Mouse (Mus musculus): ENCODE data around the gene Pla2g4c. TPM values are rescaled to one million over a fixed set of nuclear protein-coding genes. Genes with fewer than 3 reads are reported as not detected.
"Not testable (repeated sequence)": the region's sequence is repeated elsewhere in the genome, so short reads cannot be mapped to it uniquely, and the experiment has no call there.

Pla2g4c gene
- 1.5 and 1.8 TPM in 2 replicates for polyA plus RNA-seq (2015; fragmentation: Nextera tagmentation; extraction: Ambion mirVana)

- Histone ChIP-seq H3K9me3 (replicated peaks) (no peaks in the 10 kb centered on the region), H3K9ac (no peak within 1 kb of the TSS), H3K4me2 (no peak within 1 kb of the TSS), H3K27ac (replicated peaks) (no peak within 1 kb of the TSS), H3K27me3 (no peaks in the 10 kb centered on the region), H3K4me3 (replicated peaks) (no peak within 1 kb of the TSS), H3K36me3 (replicated peaks) (peaks cover 16% of the 10 kb centered on the region), H3K4me1 (replicated peaks) (peaks cover 5% of the 10 kb centered on the region; the same call in 1 of the 2 replicates)
- WGBS (ENCODE audit: insufficient replicate concordance), result 35% methylated on average over 2 of the region's 2 CpGs
- ATAC-seq (ENCODE audit: insufficient read depth), result no peak; the same call in 1 of the 2 replicates
Measured at GRCm38 (mm10) chr7:13324316-13324715, at the start of gene Pla2g4c. TSS of gene Pla2g4c (plus strand) at chr7:13324655.

DNA sequence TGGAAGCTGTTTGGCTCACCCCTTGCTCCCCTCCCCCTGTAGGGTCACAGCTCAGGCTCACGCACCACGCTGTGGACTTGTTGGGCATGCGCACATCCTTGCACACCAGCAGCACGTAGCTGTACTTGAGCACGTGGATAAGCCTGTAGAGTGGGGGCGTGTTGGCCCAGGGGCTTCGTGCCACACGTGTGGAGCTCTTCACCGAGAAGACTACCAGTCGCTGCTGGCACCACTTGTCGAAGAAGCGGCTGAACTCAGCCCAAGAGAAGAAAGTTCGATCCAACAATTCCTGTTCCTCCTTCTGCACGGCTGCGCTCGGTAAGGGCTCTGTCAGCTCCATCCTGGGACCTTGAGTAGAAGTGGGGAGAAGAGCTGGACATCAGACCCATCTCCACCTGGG, 47.4 kb upstream of the Pla2g4c start, which contains the start of gene Lig1:
Gene Lig1, plus strand, starts transcription at position 203 of the 400 bp plus-strand sequence.
- no peaks in the 10 kb centered on the region for H3K27me3 ChIP-seq
- no peaks in the 10 kb centered on the region for H3K9me3 ChIP-seq (replicated peaks)
- H3K4me1 ChIP-seq (replicated peaks), result peaks cover 24% of the 10 kb centered on the region
- ATAC-seq (ENCODE audit: insufficient read depth), result no peak
- H3K4me3 ChIP-seq (replicated peaks), result peak within 1 kb of the TSS; percentile 78
- WGBS (ENCODE audit: insufficient replicate concordance), result 89% methylated on average over 16 of the region's 16 CpGs
- peaks cover 43% of the 10 kb centered on the region for H3K36me3 ChIP-seq (replicated peaks)
- peak within 1 kb of the TSS; percentile 81 for H3K4me2 ChIP-seq
- H3K9ac ChIP-seq, result peak within 1 kb of the TSS; percentile 74
- H3K27ac ChIP-seq (replicated peaks), result peak within 1 kb of the TSS; percentile 88

GRCm38 (mm10) chr7:13277833-13278232, 46.6 kb upstream of the Pla2g4c start:
- WGBS (ENCODE audit: insufficient replicate concordance), result 8% methylated on average over 2 of the region's 2 CpGs
- no peaks in the 10 kb centered on the region for H3K27me3 ChIP-seq
- peak overlapping the region; percentile 78 for H3K4me3 ChIP-seq (replicated peaks)
- peak; percentile 15 for ATAC-seq (ENCODE audit: insufficient read depth)
- H3K36me3 ChIP-seq (replicated peaks), result peaks cover 50% of the 10 kb centered on the region
- H3K4me2 ChIP-seq, result peak overlapping the region; percentile 81
- H3K9me3 ChIP-seq (replicated peaks), result no peaks in the 10 kb centered on the region
- peak overlapping the region; percentile 88 for H3K27ac ChIP-seq (replicated peaks)
- H3K4me1 ChIP-seq (replicated peaks), result peaks cover 24% of the 10 kb centered on the region
- peak overlapping the region; percentile 74 for H3K9ac ChIP-seq

- H3K4me3 ChIP-seq (replicated peaks), result peak within 1 kb of the TSS; percentile 78
- H3K4me1 ChIP-seq (replicated peaks), result peaks cover 24% of the 10 kb centered on the region
- H3K27me3 ChIP-seq, result no peaks in the 10 kb centered on the region
- peaks cover 53% of the 10 kb centered on the region for H3K36me3 ChIP-seq (replicated peaks)
- H3K9ac ChIP-seq, result peak within 1 kb of the TSS; percentile 74
- ATAC-seq (ENCODE audit: insufficient read depth), result peak; percentile 98
- H3K4me2 ChIP-seq, result peak within 1 kb of the TSS; percentile 81
- no peaks in the 10 kb centered on the region for H3K9me3 ChIP-seq (replicated peaks)
- under 1% methylated on average over 39 of the region's 39 CpGs for WGBS (ENCODE audit: insufficient replicate concordance)
- peak within 1 kb of the TSS; percentile 88 for H3K27ac ChIP-seq (replicated peaks)
Measured at GRCm38 (mm10) chr7:13278308-13278891, 46.1 kb upstream of the Pla2g4c start, which contains the start of gene Zswim9. TSS of gene Zswim9 (minus strand) at chr7:13278721.

DNA sequence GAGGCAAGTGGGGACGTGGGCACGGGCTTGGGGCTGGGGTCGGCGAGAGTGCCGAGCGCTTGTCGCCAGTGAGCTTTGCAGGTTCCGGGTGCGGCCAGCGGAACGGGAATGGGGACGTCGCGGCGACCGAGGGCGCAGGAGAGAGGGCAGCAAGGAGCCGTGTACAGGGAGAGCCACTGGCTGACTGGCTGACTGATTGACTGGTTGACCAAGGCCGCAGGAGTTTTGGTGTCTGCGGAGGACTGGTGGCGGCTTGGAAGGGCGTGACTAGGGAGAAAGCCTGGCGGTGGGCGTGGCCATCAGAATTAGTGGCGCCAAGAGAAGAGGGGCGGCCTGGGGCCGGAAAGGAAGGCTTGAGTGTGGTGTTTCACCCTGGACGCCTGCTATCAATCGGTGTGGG, 45.5 kb upstream of the Pla2g4c start:
- Histone ChIP-seq H3K27ac (replicated peaks) (peak overlapping the region; percentile 38; the same call in 1 of the 2 replicates), H3K4me1 (replicated peaks) (peaks cover 24% of the 10 kb centered on the region), H3K4me3 (replicated peaks) (peak overlapping the region; percentile 78), H3K36me3 (replicated peaks) (peaks cover 59% of the 10 kb centered on the region), H3K4me2 (peak overlapping the region; percentile 81), H3K9ac (peak overlapping the region; percentile 74)
- H3K9me3 ChIP-seq (replicated peaks); H3K27me3 ChIP-seq: not testable (repeated sequence)
- ATAC-seq (ENCODE audit: insufficient read depth), result peak; percentile 72
- WGBS (ENCODE audit: insufficient replicate concordance), result 0% methylated on average over 21 of the region's 29 CpGs

DNA sequence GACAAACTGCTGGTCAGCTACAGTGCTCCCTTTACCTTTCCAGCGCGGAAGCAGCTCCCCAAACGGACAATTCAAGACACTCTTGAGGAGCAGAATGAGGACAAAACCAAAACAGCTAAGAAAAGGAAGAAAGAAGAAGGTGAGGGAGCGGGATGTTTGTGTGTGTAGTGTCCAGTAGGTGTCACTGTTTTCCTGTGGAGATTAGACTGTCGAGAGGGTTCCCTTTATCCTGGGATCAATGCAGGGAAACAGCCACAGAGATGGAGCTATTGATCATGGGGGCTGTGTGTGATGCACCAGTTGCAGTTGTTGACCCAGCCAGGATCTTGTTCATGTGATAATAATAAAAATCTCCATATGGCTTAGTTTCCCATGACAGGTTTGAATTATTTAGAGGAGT, 35.8 kb upstream of the Pla2g4c start:
- H3K4me1 ChIP-seq (replicated peaks), result no peaks in the 10 kb centered on the region
- no peak overlapping the region for H3K9ac ChIP-seq
- 53% methylated on average over 5 of the region's 5 CpGs for WGBS (ENCODE audit: insufficient replicate concordance)
- no peak overlapping the region for H3K4me3 ChIP-seq (replicated peaks)
- H3K4me2 ChIP-seq, result no peak overlapping the region
- H3K27ac ChIP-seq (replicated peaks), result no peak overlapping the region
- peaks cover 100% of the 10 kb centered on the region for H3K36me3 ChIP-seq (replicated peaks)
- H3K27me3 ChIP-seq, result no peaks in the 10 kb centered on the region
- no peaks in the 10 kb centered on the region for H3K9me3 ChIP-seq (replicated peaks)
- peak; percentile 44; the same call in 1 of the 2 replicates for ATAC-seq (ENCODE audit: insufficient read depth)

GRCm38 (mm10) chr7:13290041-13290675, 34.3 kb upstream of the Pla2g4c start:
- Histone ChIP-seq H3K4me1 (replicated peaks) (no peaks in the 10 kb centered on the region), H3K4me3 (replicated peaks) (no peak overlapping the region), H3K4me2 (no peak overlapping the region), H3K9ac (no peak overlapping the region), H3K36me3 (replicated peaks) (peaks cover 100% of the 10 kb centered on the region), H3K9me3 (replicated peaks) (no peaks in the 10 kb centered on the region), H3K27me3 (no peaks in the 10 kb centered on the region), H3K27ac (replicated peaks) (no peak overlapping the region)
- ATAC-seq (ENCODE audit: insufficient read depth), result no peak
- WGBS (ENCODE audit: insufficient replicate concordance), result 85% methylated on average over 1 of the region's 1 CpGs

- ATAC-seq (ENCODE audit: insufficient read depth), result no peak
- Histone ChIP-seq H3K4me1 (replicated peaks) (no peaks in the 10 kb centered on the region), H3K27ac (replicated peaks) (no peak overlapping the region), H3K9me3 (replicated peaks) (no peaks in the 10 kb centered on the region), H3K4me3 (replicated peaks) (no peak overlapping the region), H3K27me3 (no peaks in the 10 kb centered on the region), H3K9ac (no peak overlapping the region), H3K4me2 (no peak overlapping the region), H3K36me3 (replicated peaks) (peaks cover 100% of the 10 kb centered on the region)
- WGBS (ENCODE audit: insufficient replicate concordance), result 63% methylated on average over 2 of the region's 2 CpGs
Measured at GRCm38 (mm10) chr7:13291370-13291769, 33.1 kb upstream of the Pla2g4c start.

DNA sequence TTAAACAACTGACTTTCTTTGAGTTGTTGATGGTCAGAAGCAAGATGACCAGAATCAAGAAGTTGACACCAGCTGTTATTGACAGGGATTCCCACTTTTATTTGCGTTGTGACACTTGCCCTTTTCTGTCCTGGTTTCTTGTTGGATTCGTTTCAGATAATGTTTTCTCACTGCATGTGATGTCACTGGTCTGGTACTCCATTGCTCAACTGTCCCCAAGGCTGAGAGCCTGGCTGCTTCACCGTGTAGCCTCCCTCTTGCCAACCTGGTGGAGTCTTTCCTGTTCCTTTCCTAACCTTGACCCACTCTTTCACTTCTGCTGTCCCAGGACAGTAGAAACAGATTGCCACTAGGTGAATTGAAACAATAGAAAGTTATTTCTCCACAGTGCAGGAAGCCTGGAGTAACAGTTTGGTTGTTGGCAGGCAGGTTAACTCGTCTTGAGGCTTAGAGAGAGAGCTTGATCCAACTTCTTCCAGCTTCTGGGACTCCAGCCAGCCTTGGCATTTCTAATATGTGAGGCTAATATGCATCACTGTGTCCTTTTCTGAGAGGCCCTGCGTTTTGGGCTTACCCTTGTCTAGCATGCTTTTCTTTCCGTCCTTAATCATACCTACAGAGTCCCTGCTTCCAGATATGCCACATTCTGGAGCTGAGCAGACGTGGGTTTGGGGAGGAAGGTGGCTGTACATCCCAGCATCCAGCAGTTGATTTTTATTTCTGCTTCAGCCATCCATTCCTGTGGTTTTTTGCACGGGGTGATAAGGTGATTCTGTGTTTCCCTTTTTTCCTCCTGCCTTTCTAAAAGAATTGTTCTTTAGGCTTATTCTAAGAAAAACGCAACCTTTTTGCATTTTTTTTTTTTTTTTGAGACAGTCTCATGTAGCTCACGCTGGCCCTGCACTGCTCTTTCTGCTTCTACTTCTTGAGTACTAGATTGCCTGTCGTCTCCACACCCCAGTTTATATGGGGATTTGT, 30.3 kb upstream of the Pla2g4c start:
- Histone ChIP-seq H3K4me3 (replicated peaks) (no peak overlapping the region), H3K36me3 (replicated peaks) (peaks cover 100% of the 10 kb centered on the region), H3K9ac (no peak overlapping the region), H3K27me3 (no peaks in the 10 kb centered on the region), H3K4me1 (replicated peaks) (no peaks in the 10 kb centered on the region), H3K4me2 (no peak overlapping the region), H3K27ac (replicated peaks) (no peak overlapping the region), H3K9me3 (replicated peaks) (no peaks in the 10 kb centered on the region)
- WGBS (ENCODE audit: insufficient replicate concordance), result 64% methylated on average over 11 of the region's 11 CpGs
- ATAC-seq (ENCODE audit: insufficient read depth), result no peak

- Histone ChIP-seq H3K4me3 (replicated peaks) (no peak overlapping the region), H3K4me2 (no peak overlapping the region), H3K9ac (no peak overlapping the region), H3K27me3 (no peaks in the 10 kb centered on the region), H3K4me1 (replicated peaks) (no peaks in the 10 kb centered on the region), H3K27ac (replicated peaks) (no peak overlapping the region), H3K36me3 (replicated peaks) (peaks cover 100% of the 10 kb centered on the region), H3K9me3 (replicated peaks) (no peaks in the 10 kb centered on the region)
- ATAC-seq (ENCODE audit: insufficient read depth), result no peak
- WGBS (ENCODE audit: insufficient replicate concordance), result 86% methylated on average over 7 of the region's 7 CpGs
Measured at GRCm38 (mm10) chr7:13295256-13295655, 29.2 kb upstream of the Pla2g4c start.

DNA sequence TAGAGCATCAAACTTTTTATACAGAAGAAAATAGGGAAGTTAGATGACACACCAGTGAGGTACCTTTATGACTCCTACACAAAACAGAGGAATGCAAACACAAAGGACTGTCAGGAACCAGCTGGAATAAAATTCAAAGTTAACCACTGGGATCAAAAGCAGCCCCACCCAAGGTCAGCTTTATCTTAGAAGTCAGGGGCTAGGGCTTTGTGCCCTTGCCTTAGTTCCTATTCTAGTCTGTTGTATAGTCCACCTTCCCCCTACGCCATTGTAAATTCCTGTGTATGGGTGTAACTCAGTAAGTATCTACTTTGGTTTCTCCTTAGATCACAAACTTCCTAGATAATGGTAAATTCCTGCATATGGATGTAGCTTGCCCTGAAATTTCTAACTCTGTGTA, 26.8 kb upstream of the Pla2g4c start:
- no peak overlapping the region for H3K9ac ChIP-seq
- H3K9me3 ChIP-seq (replicated peaks), result no peaks in the 10 kb centered on the region
- 97% methylated on average over 1 of the region's 1 CpGs for WGBS (ENCODE audit: insufficient replicate concordance)
- H3K4me3 ChIP-seq (replicated peaks), result no peak overlapping the region
- H3K27me3 ChIP-seq, result no peaks in the 10 kb centered on the region
- H3K27ac ChIP-seq (replicated peaks), result no peak overlapping the region
- ATAC-seq (ENCODE audit: insufficient read depth), result no peak
- no peak overlapping the region for H3K4me2 ChIP-seq
- H3K36me3 ChIP-seq (replicated peaks), result peaks cover 100% of the 10 kb centered on the region
- no peaks in the 10 kb centered on the region for H3K4me1 ChIP-seq (replicated peaks)

Measured in liver, embryonic 15.5 days (tissue).